Mouse (Mus musculus) ES-E14 (cell line): ENCODE results near the gene Ssb.

Experiments used
- CHD2 ChIP-seq: IDR thresholded peaks from 2 replicates; pipeline ENCODE4 v1.6.1; 2014; ENCODE audit warnings: mild to moderate bottlenecking, low read depth, low read length, inconsistent platforms
- ZC3H11A ChIP-seq: IDR thresholded peaks from 2 replicates; pipeline ENCODE4 v1.6.1; 2012; ENCODE audit warnings: low read depth, mild to moderate bottlenecking, inconsistent platforms, low read length, borderline replicate concordance

- TF ChIP-seq ZC3H11A (no peak), CHD2 (no peak)
Observed at GRCm38 (mm10) chr2:69888957-69889356, 27.6 kb downstream of the Ssb start.
